Mouse (Mus musculus) gastrocnemius, adult 2 months (tissue): ENCODE results near the gene Paxbp1. TPM values are rescaled to one million over a fixed set of nuclear protein-coding genes. Genes with fewer than 3 reads are reported as not detected.
"Not testable (repeated sequence)": the region's sequence is repeated elsewhere in the genome, so short reads cannot be mapped to it uniquely, and the experiment has no call there.

Source experiments
- DNase-seq: peaks from one replicate; pipeline ENCODE4 v3.0.0; 2022
- H3K27ac ChIP-seq: fragments of 200-600 bp; 2 replicates; pipeline ENCODE4 v1.8.1; 2022; ENCODE audit warnings: mild to moderate bottlenecking
- H3K4me3 ChIP-seq: fragments of 200-600 bp; 2 replicates; pipeline ENCODE4 v1.8.1; 2022; ENCODE audit warnings: mild to moderate bottlenecking, moderate library complexity
- CTCF ChIP-seq: fragments of 200-600 bp; IDR thresholded peaks from 2 replicates; pipeline ENCODE4 v1.8.1; 2022; ENCODE audit warnings: antibody characterized with exemption, mild to moderate bottlenecking, moderate library complexity
- intact Hi-C: fragments of 180-260 bp; cut with DNase I; formaldehyde crosslinking; loops from one replicate; pipeline ENCODE4 v1.15.1; 2025
- long read RNA-seq, 2 experiments: library from polyadenylated mRNA; stranded (forward); transcript quantifications; one replicate each; pipeline ENCODE4 v2.0.0; 2021
- total RNA-seq, 2 experiments: library from RNA; stranded (reverse); gene quantifications; 2 replicates each; pipeline ENCODE4 v1.2.3; 2021

Paxbp1 gene
- total RNA-seq, result 10 to 100 TPM; 10.7 to 11.6 TPM
- long read RNA-seq, experiment 1, transcript Paxbp1-202 (18 exons, 3,973 nt), result major isoform, 6 of 14 reads
- long read RNA-seq, experiment 1, partial matches to known transcripts, result 1 of 14 reads
- long read RNA-seq, experiment 1, other reads (novel, unspliced or antisense), result 5 of 14 reads
- long read RNA-seq, experiment 2, transcript Paxbp1-202 (18 exons, 3,973 nt), result major isoform, 6 of 13 reads
- long read RNA-seq, experiment 2, partial matches to known transcripts, result 0 of 13 reads
- long read RNA-seq, experiment 2, other reads (novel, unspliced or antisense), result 4 of 13 reads

- H3K27ac ChIP-seq, result peak within 1 kb of the TSS; percentile 96
- intact Hi-C loops, result loop anchor here (2.0 to 5.0 kb wide), 3 partner anchors 28 to 112 kb away; partner anchors contain the start of gene Synj1
- DNase-seq, result peak; percentile 99
- TF ChIP-seq CTCF, result peak; percentile 96
- H3K4me3 ChIP-seq, result peak within 1 kb of the TSS; percentile 84
Observed at GRCm38 (mm10) chr16:91044270-91045182, at the start of gene Paxbp1. Paxbp1 (minus strand) TSS chr16:91044543.

- intact Hi-C loops, result no loop called here
- no peak for DNase-seq
- no peak overlapping the region for H3K4me3 ChIP-seq
- no peak for TF ChIP-seq CTCF
- no peak overlapping the region for H3K27ac ChIP-seq
Observed at GRCm38 (mm10) chr16:91086642-91087306, 42.4 kb upstream of the Paxbp1 start.

- Histone ChIP-seq H3K4me3 (no peak overlapping the region), H3K27ac (no peak overlapping the region)
- no peak for DNase-seq
- no peak for TF ChIP-seq CTCF
- intact Hi-C loops, result no loop called here
Observed at GRCm38 (mm10) chr16:91085239-91085825, 41.0 kb upstream of the Paxbp1 start.

- TF ChIP-seq CTCF, result no peak
- intact Hi-C loops, result no loop called here
- H3K27ac ChIP-seq, result no peak overlapping the region
- H3K4me3 ChIP-seq, result no peak overlapping the region
- DNase-seq, result peak; percentile 34
Observed at GRCm38 (mm10) chr16:91084307-91085238, 40.2 kb upstream of the Paxbp1 start.

GRCm38 (mm10) chr16:91083002-91083646, 38.8 kb upstream of the Paxbp1 start:
- intact Hi-C loops, result no loop called here

GRCm38 (mm10) chr16:91081508-91081907, 37.2 kb upstream of the Paxbp1 start:
- H3K27ac ChIP-seq, result no peak overlapping the region
- TF ChIP-seq CTCF, result peak; percentile 72
- intact Hi-C loops, result loop anchor here (1.0 to 2.0 kb wide), 2 partner anchors 233 to 271 kb away; no protein-coding TSS in a partner anchor
- no peak overlapping the region for H3K4me3 ChIP-seq
- DNase-seq, result peak; percentile 59

More at GRCm38 (mm10) chr16:91083002-91083646, 38.8 kb upstream of the Paxbp1 start:
- Histone ChIP-seq H3K4me3 (no peak overlapping the region), H3K27ac (no peak overlapping the region)
- TF ChIP-seq CTCF, result no peak
- DNase-seq, result no peak

GRCm38 (mm10) chr16:91076180-91076579, 31.8 kb upstream of the Paxbp1 start:
- TF ChIP-seq CTCF, result peak; percentile 37
- intact Hi-C loops, result no loop called here
- peak; percentile 37 for DNase-seq
- Histone ChIP-seq H3K4me3 (no peak overlapping the region), H3K27ac (no peak overlapping the region)

GRCm38 (mm10) chr16:91075423-91075822, 31.1 kb upstream of the Paxbp1 start:
- H3K4me3 ChIP-seq, H3K27ac ChIP-seq, intact Hi-C loops, DNase-seq: not testable (repeated sequence)

GRCm38 (mm10) chr16:91073163-91073892, 29.0 kb upstream of the Paxbp1 start:
- TF ChIP-seq CTCF, result peak; percentile 78
- intact Hi-C loops, result loop anchor here (2.0 kb wide), 1 partner anchor 29 kb away; the partner anchor contains the start of gene Paxbp1
- Histone ChIP-seq H3K27ac (no peak overlapping the region), H3K4me3 (peak overlapping the region; percentile 50)
- DNase-seq, result peak; percentile 90

GRCm38 (mm10) chr16:91072256-91072655, 27.9 kb upstream of the Paxbp1 start:
- no peak overlapping the region for H3K4me3 ChIP-seq
- intact Hi-C loops, result loop anchor here (2.0 kb wide), 1 partner anchor 27 kb away; the partner anchor contains the start of gene Paxbp1
- no peak for DNase-seq
- no peak overlapping the region for H3K27ac ChIP-seq
- TF ChIP-seq CTCF, result no peak
